Mouse (Mus musculus): ENCODE data around the gene C4b. TPM values are rescaled to one million over a fixed set of nuclear protein-coding genes. Genes with fewer than 3 reads are reported as not detected.

Gene C4b
- 1 to 10 TPM in 1 of 2 experiments, under 1 TPM in 1; 0.38 to 1.2 TPM for total RNA-seq (2023)

GRCm38 (mm10) chr17:34743719-34744118, at the start of gene C4b:
Gene C4b, minus strand, starts transcription at chr17:34743882.

Other genes with a start within 250 kb of the C4b start
- not detected for gene Btnl6, start 226.5 kb downstream of the C4b start, total RNA-seq (2023)
- gene Notch4, start 179.6 kb downstream of the C4b start, total RNA-seq (2023), result under 1 TPM; 0.22 to 0.87 TPM
- 100 to 1,000 TPM; 393 to 441 TPM for gene Gpsm3, start 154.1 kb downstream of the C4b start, total RNA-seq (2023)
- 10 to 100 TPM; 83.0 to 93.9 TPM for gene Pbx2, start 152.6 kb downstream of the C4b start, total RNA-seq (2023)
- 1 to 10 TPM; 7.1 to 8.5 TPM for gene Ager, start 146.0 kb downstream of the C4b start, total RNA-seq (2023)
- gene Rnf5, start 140.2 kb downstream of the C4b start, total RNA-seq (2023), result 10 to 100 TPM; 36.7 to 38.2 TPM
- 10 to 100 TPM; 49.9 to 51.8 TPM for gene Agpat1, start 139.6 kb downstream of the C4b start, total RNA-seq (2023)
- gene Egfl8, start 127.9 kb downstream of the C4b start, total RNA-seq (2023), result 1 to 10 TPM; 2.7 to 7.8 TPM
- gene Ppt2, start 115.4 kb downstream of the C4b start, total RNA-seq (2023), result 10 to 100 TPM; 33.7 to 40.0 TPM
- under 1 TPM in 1 of 2 experiments, not detected in 1; 0.53 TPM for gene Prrt1, start 114.3 kb downstream of the C4b start, total RNA-seq (2023)
- gene Fkbpl, start 99.1 kb downstream of the C4b start, total RNA-seq (2023), result 10 to 100 TPM in 1 of 2 experiments, 1 to 10 TPM in 1; 9.7 to 16.6 TPM
- gene Atf6b, start 96.7 kb downstream of the C4b start, total RNA-seq (2023), result 10 to 100 TPM; 61.2 to 71.9 TPM
- under 1 TPM in 1 of 2 experiments, not detected in 1; 0.07 TPM for gene Tnxb, start 73.3 kb downstream of the C4b start, total RNA-seq (2023)
- not detected for gene Cyp21a1, start 60.7 kb upstream of the C4b start, total RNA-seq (2023)
- 10 to 100 TPM; 39.4 to 40.7 TPM for gene Stk19, start 93.1 kb upstream of the C4b start, total RNA-seq (2023)
- gene Dxo, start 93.1 kb upstream of the C4b start, total RNA-seq (2023), result 10 to 100 TPM; 46.2 to 53.2 TPM
- 10 to 100 TPM; 83.2 to 91.6 TPM for gene Skiv2l, start 106.3 kb upstream of the C4b start, total RNA-seq (2023)
- gene Nelfe, start 106.5 kb upstream of the C4b start, total RNA-seq (2023), result 10 to 100 TPM; 24.1 to 27.8 TPM
- under 1 TPM; 0.64 to 0.73 TPM for gene Cfb, start 118.6 kb upstream of the C4b start, total RNA-seq (2023)
- gene Zbtb12, start 135.6 kb upstream of the C4b start, total RNA-seq (2023), result 1 to 10 TPM; 2.7 to 2.8 TPM
- gene Gm20547, start 138.2 kb upstream of the C4b start, total RNA-seq (2023), result not detected
- gene C2, start 154.4 kb upstream of the C4b start, total RNA-seq (2023), result 1 to 10 TPM in 1 of 2 experiments, under 1 TPM in 1; 0.22 to 1.6 TPM
- 10 to 100 TPM; 58.0 to 71.6 TPM for gene Ehmt2, start 154.6 kb upstream of the C4b start, total RNA-seq (2023)
- gene Slc44a4, start 170.6 kb upstream of the C4b start, total RNA-seq (2023), result under 1 TPM in 1 of 2 experiments, not detected in 1; 0.24 TPM
- gene Neu1, start 187.4 kb upstream of the C4b start, total RNA-seq (2023), result 10 to 100 TPM; 71.5 to 75.3 TPM
- 10 to 100 TPM in 1 of 2 experiments, 1 to 10 TPM in 1; 6.4 to 28.6 TPM for gene Hspa1b, start 215.4 kb upstream of the C4b start, total RNA-seq (2023)
- not detected for gene Gm20481, start 226.0 kb upstream of the C4b start, total RNA-seq (2023)
- gene Hspa1a, start 228.3 kb upstream of the C4b start, total RNA-seq (2023), result 10 to 100 TPM; 14.6 to 41.1 TPM
- not detected for gene Hspa1l, start 228.8 kb upstream of the C4b start, total RNA-seq (2023)
- gene Lsm2, start 238.0 kb upstream of the C4b start, total RNA-seq (2023), result 10 to 100 TPM; 29.9 to 39.2 TPM